Mouse (Mus musculus): ENCODE measurements around the gene Chchd1.

DNA sequence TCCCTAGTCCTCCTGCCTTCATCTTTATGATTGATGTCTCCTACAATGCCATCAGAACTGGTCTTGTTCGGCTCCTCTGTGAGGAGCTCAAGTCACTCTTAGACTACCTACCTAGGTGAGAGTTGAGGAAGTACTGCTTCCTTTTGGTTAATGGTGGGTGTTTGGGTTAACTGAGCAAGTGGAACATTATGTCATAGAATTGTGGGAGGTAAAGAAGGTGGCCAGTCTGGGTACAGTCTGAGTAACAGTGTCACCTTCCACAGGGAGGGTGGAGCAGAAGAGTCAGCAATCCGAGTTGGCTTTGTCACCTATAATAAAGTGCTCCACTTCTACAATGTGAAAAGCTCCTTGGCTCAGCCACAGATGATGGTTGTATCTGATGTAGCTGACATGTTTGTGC, 13.8 kb upstream of the Chchd1 start:
- TF ChIP-seq POLR2A (IDR thresholded peaks at IDR 0.05; ENCODE audit: control insufficient read depth, low read depth, low read length) (no peak), CTCF (IDR thresholded peaks at IDR 0.05; ENCODE audit: control insufficient read depth, insufficient read depth, insufficient replicate concordance, low read depth, low read length) (no peak)

All from testis, adult 2 months (tissue).